Mouse (Mus musculus): ENCODE data around the gene Pou3f1.

- TF ChIP-seq TAL1 (IDR thresholded peaks at IDR 0.05; ENCODE audit: low read length) (no peak), GATA1 (IDR thresholded peaks at IDR 0.05; ENCODE audit: low read length) (no peak)
Measured at GRCm38 (mm10) chr4:124615406-124615960, 41.1 kb upstream of the Pou3f1 start.

Measured in erythroblast, embryonic 14.5 days (primary cell).